Mouse (Mus musculus): ENCODE measurements around the gene Ifi214. TPM values are rescaled to one million over a fixed set of nuclear protein-coding genes. Genes with fewer than 3 reads are reported as not detected.
"Not testable (repeated sequence)": the region's sequence is repeated elsewhere in the genome, so short reads cannot be mapped to it uniquely, and the experiment has no call there.

Ifi214 gene
- polyA plus RNA-seq (2012; ENCODE audit: insufficient read depth, insufficient read length, missing spikeins), result 4.4 and 7.1 TPM in 2 replicates

DNA sequence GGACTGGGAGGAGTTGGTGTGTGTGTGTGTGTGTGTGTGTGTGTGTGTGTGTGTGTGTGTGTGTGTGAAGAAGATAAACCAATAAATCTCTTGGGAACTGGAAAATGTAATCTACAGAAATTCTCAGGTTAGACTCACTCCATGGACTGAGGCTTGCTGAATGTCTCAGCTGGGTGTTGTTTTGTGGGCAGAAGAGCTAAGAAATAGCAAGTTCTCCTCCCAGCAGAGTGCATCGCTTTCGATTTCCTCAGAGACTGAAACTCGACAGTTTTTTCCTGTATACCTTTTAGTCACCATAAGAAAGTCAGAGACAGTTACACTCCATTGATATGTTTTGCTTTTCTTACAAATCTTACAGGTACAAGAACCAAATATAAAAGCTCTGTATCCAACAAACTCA lies at the start of gene Ifi214:
Gene Ifi214, minus strand, starts transcription at position 167 of the 400 bp plus-strand sequence.
- H3K4me1 ChIP-seq (ENCODE audit: control insufficient read depth, insufficient read depth, low read length); H3K27ac ChIP-seq (ENCODE audit: insufficient read depth, low read depth, low read length); H3K4me3 ChIP-seq (ENCODE audit: insufficient read depth, low read length): not testable (repeated sequence)

DNA sequence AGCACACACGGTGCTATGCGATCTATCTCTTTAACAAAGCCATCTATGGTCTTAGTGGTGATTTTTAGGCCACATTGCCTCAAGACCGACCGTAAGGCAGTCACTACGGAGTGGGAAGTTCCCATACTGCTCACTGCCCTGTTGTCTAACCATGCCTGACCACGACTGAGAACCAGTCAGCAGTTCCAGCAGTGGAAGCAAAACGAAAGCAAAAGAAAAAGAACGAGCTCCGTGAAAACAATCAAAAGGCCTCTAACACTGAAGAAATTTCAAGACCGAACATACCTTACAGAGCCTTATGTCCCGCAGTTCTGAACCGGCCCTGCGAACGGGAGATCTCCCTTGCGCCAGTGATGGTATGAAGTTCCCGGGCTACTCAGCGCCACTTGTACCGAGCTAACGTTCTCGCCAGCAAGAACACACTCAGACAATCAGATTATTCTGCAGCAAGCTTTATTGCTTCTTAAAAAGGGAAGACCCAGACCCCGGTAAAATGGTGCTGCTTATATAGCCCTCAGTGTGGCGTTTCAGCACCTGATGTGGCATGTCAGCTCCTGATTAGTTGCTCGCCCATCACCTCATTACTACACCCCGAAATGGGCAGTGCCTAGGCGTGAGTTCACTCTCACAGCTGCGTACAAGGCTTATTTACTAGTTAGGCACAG lies 44.3 kb upstream of the Ifi214 start:
- no peak overlapping the region for H3K27ac ChIP-seq (ENCODE audit: insufficient read depth, low read depth, low read length)
- H3K4me3 ChIP-seq (ENCODE audit: insufficient read depth, low read length), result no peak overlapping the region
- TF ChIP-seq POLR2A (IDR thresholded peaks at IDR 0.05; ENCODE audit: borderline replicate concordance, low read depth, low read length), result no peak
- no peak for TF ChIP-seq CTCF (IDR thresholded peaks at IDR 0.05; ENCODE audit: low read depth, low read length)
- H3K4me1 ChIP-seq (ENCODE audit: control insufficient read depth, insufficient read depth, low read length), result no peaks in the 10 kb centered on the region

DNA sequence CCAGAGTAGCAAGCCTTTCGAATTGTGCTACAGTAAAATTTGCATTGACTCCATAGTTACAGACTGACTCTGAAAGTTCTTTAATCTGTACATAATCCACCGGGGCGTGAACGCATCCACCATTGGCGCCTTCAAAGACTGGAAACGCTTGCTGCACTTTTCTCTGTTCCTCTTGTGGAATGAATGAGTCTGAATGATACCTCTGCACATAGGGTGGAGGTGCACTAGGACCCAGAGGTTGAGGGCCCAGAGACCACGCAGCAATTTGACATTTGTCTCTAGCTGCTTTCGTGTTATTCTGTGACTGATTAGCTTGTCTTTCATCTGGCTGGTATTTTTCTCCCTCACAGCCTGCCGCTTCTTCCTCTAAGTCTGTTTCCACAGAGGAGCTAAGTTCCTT lies 43.3 kb upstream of the Ifi214 start:
- TF ChIP-seq CTCF (IDR thresholded peaks at IDR 0.05; ENCODE audit: low read depth, low read length) (no peak), POLR2A (IDR thresholded peaks at IDR 0.05; ENCODE audit: borderline replicate concordance, low read depth, low read length) (no peak)
- H3K4me1 ChIP-seq (ENCODE audit: control insufficient read depth, insufficient read depth, low read length), result no peaks in the 10 kb centered on the region
- H3K27ac ChIP-seq (ENCODE audit: insufficient read depth, low read depth, low read length), result no peak overlapping the region
- H3K4me3 ChIP-seq (ENCODE audit: insufficient read depth, low read length), result no peak overlapping the region

DNA sequence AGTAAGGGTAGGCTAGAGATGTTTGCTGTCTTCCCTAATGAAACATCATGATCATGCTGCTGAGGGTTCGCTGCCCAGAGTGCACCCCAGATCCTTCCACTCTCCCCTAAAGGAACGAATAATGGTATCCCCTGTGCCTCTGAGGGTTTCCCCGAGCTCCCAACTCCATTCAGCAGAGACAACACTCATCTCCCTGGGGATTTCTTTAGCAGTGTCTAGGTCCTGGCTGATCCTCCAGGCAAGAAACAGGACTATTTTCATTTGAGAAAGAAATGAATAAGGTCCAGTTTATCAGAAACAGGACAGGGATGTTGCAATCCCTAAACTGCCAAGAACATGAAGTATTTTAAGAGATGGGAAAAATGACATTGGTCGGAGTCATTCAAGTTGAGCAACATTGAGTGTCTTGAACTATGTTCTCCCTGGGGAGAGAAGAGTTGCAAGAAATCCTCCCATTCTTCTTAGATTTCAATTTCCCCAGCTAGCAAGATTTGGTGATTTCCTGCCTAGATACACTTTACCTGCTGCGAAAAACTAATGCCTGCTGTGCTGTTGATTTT lies 14.8 kb upstream of the Ifi214 start:
- not testable (repeated sequence) for H3K4me1 ChIP-seq (ENCODE audit: control insufficient read depth, insufficient read depth, low read length); H3K27ac ChIP-seq (ENCODE audit: insufficient read depth, low read depth, low read length); H3K4me3 ChIP-seq (ENCODE audit: insufficient read depth, low read length)

DNA sequence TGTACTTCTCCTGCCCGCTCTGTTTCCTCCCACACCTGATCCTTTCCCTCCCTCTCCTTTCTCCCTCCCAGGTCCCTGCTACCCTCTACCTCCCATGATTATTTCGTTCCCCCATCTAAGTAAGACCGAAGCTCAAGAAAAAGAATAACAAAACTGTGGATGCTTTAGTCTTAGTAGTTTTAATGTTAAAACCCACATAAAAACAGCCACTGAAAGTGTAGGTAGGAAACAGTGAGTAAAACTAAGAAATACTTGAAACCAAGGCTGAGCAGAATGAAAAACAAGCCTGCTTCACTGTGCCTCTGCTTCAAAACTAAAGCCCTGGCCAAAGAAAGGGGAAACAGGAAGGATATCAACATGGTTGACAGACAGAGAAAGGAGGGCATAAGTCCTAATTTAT lies 13.0 kb upstream of the Ifi214 start:
- H3K4me3 ChIP-seq (ENCODE audit: insufficient read depth, low read length); H3K4me1 ChIP-seq (ENCODE audit: control insufficient read depth, insufficient read depth, low read length); H3K27ac ChIP-seq (ENCODE audit: insufficient read depth, low read depth, low read length): not testable (repeated sequence)

DNA sequence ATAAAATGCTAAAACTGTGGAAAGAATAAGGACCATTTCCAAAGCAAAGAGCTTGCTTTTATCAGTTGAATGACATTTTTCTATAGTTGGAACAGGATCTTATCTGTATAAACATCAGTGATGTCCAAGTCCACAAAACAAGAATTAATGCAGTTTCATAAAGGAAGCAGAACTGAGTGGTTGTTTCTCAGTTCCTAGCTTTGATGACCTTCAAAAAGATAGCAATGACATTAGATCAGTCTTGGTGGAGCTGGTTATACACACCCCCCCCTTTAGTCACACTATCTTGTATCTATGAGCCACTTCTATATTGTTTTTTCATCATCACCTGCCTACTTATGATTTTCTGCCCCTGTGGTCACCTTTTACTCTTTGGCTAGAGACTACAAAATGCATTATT lies 14.3 kb downstream of the Ifi214 start:
- Histone ChIP-seq H3K27ac (ENCODE audit: insufficient read depth, low read depth, low read length) (no peak overlapping the region), H3K4me3 (ENCODE audit: insufficient read depth, low read length) (no peak overlapping the region), H3K4me1 (ENCODE audit: control insufficient read depth, insufficient read depth, low read length) (no peaks in the 10 kb centered on the region)
- TF ChIP-seq POLR2A (IDR thresholded peaks at IDR 0.05; ENCODE audit: borderline replicate concordance, low read depth, low read length), result no peak
- no peak for TF ChIP-seq CTCF (IDR thresholded peaks at IDR 0.05; ENCODE audit: low read depth, low read length)

DNA sequence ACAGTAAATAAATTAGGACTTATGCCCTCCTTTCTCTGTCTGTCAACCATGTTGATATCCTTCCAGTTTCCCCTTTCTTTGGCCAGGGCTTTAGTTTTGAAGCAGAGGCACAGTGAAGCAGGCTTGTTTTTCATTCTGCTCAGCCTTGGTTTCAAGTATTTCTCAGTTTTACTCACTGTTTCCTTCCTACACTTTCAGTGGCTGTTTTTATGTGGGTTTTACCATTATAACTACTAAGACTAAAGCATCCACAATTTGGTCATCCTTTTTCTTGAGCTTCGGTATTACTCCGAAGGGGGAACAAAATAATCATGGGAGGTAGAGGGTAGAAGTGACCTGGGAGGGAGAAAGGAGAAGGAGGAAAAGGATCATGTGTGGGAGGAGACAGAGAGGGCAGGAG lies 25.2 kb downstream of the Ifi214 start:
- H3K4me3 ChIP-seq (ENCODE audit: insufficient read depth, low read length); H3K4me1 ChIP-seq (ENCODE audit: control insufficient read depth, insufficient read depth, low read length); H3K27ac ChIP-seq (ENCODE audit: insufficient read depth, low read depth, low read length): not testable (repeated sequence)

DNA sequence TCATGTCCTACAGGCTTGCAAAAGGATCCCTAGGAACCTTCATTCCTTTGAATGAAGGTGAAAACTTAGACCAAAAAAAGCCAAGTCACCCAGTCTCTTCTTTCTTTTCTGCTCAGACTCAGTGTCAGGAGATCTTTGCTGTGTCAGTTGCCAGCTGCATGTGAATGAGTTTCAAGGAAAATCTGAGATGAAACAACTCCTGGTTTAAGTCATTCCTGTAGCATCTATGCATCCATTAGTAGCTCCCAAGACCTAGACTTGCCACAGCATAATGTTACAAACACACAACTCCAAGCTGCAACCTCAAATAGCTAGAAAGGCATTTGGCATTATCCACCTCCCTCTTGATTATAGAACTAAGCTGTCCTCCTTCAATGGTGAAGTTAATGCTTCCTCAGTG lies 44.3 kb downstream of the Ifi214 start:
- not testable (repeated sequence) for H3K4me1 ChIP-seq (ENCODE audit: control insufficient read depth, insufficient read depth, low read length); H3K27ac ChIP-seq (ENCODE audit: insufficient read depth, low read depth, low read length); H3K4me3 ChIP-seq (ENCODE audit: insufficient read depth, low read length)

DNA sequence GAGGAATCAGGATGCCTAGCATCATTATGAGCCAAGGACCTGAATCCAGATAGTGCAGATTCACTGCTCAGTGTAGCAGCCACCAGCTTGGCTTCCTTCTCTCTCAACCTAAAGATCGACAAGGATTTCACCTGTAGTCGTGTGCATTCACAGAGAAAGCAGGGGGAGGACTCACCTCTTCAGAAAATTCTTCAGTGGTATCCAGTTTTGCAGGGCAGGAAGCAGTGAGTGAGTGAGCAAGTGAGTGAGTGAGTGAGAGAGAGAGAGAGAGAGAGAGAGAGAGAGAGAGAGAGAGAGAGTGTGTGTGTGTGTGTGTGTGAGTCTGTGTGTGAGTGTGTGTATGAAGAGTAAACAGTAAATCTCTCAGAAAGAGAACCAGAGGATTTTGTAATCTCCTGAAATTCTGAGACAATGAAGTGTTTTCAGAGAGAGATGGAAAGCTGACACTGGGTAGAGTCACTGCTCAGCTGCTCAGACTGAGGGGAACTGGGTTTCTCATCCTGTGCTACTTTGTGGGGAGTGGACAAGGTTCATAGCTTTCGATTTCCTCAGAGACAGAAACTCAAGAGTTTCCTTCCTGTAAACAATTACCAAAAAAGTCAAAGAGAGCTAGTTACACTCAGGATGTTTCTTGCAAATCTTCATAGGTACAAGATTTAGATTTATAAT lies 44.8 kb downstream of the Ifi214 start, which contains the start of gene Ifi206:
Gene Ifi206, minus strand, starts transcription at position 230 of the 669 bp plus-strand sequence.
- not testable (repeated sequence) for H3K4me1 ChIP-seq (ENCODE audit: control insufficient read depth, insufficient read depth, low read length); H3K4me3 ChIP-seq (ENCODE audit: insufficient read depth, low read length); H3K27ac ChIP-seq (ENCODE audit: insufficient read depth, low read depth, low read length)

DNA sequence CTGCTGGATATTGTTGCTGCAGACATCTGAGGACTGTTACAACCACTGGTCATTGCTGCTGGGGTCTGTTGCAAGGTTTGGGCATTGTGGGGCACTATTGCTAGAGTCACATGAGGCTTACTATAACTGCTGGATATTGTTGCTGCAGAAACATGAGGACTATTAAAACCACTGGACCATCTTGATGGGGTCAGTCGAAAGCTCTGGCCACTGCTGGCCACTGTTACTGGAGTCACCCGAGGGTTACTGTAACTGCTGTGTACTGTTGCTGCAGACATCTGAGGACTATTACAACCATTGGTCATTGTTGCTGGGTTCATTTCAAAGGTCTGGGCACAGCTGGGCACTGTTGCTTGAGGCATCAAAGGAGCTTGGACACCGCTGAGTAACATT lies 54.6 kb downstream of the Ifi214 start:
- not testable (repeated sequence) for H3K27ac ChIP-seq (ENCODE audit: insufficient read depth, low read depth, low read length); H3K4me1 ChIP-seq (ENCODE audit: control insufficient read depth, insufficient read depth, low read length); H3K4me3 ChIP-seq (ENCODE audit: insufficient read depth, low read length)

DNA sequence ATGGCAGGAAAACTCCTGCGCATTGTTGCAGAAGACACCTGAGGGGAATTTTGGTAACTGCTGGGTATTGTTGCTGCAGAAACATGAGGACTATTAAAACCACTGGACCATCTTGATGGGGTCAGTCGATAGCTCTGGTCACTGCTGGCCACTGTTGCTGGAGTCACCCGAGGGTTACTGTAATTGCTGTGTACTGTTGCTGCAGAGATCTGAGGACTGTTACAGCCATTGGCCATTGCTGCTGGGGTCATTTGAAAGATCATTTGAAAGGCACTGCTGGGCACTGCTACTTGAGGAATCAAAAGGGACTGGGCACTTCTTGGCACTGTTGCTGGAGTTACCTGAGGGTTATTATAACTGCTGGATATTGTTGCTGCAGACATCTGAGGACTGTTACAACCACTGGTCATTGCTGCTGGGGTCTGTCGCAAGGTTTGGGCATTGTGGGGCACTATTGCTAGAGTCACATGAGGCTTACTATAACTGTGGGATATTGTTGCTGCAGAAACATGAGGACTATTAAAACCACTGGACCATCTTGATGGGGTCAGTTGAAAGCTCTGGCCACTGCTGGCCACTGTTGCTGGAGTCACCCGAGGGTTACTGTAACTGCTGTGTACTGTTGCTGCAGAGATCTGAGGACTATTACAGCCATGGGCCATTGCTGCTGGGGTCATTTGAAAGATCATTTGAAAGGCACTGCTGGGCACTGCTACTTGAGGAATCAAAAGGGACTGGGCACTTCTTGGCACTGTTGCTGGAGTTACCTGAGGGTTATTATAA lies 55.2 kb downstream of the Ifi214 start:
- not testable (repeated sequence) for H3K4me3 ChIP-seq (ENCODE audit: insufficient read depth, low read length); H3K27ac ChIP-seq (ENCODE audit: insufficient read depth, low read depth, low read length); H3K4me1 ChIP-seq (ENCODE audit: control insufficient read depth, insufficient read depth, low read length)

Other genes with a start within 250 kb of the Ifi214 start
- not detected in 2 replicates for gene Ackr1, start 202.2 kb downstream of the Ifi214 start, polyA plus RNA-seq (2012; ENCODE audit: insufficient read depth, insufficient read length, missing spikeins)
- gene Aim2, start 185.1 kb downstream of the Ifi214 start, polyA plus RNA-seq (2012; ENCODE audit: insufficient read depth, insufficient read length, missing spikeins), result 62.9 and 94.2 TPM in 2 replicates
- gene Cadm3, start 168.3 kb downstream of the Ifi214 start, polyA plus RNA-seq (2012; ENCODE audit: insufficient read depth, insufficient read length, missing spikeins), result not detected in 2 replicates
- gene Ifi206, start 44.9 kb downstream of the Ifi214 start, polyA plus RNA-seq (2012; ENCODE audit: insufficient read depth, insufficient read length, missing spikeins), result 17.7 and 19.1 TPM in 2 replicates
- 57.2 and 58.1 TPM in 2 replicates for gene Ifi213, start 63.3 kb upstream of the Ifi214 start, polyA plus RNA-seq (2012; ENCODE audit: insufficient read depth, insufficient read length, missing spikeins)
- gene Ifi209, start 95.0 kb upstream of the Ifi214 start, polyA plus RNA-seq (2012; ENCODE audit: insufficient read depth, insufficient read length, missing spikeins), result 73.8 and 83.9 TPM in 2 replicates
- gene Ifi208, start 137.7 kb upstream of the Ifi214 start, polyA plus RNA-seq (2012; ENCODE audit: insufficient read depth, insufficient read length, missing spikeins), result 6.7 and 7.9 TPM in 2 replicates
- gene Ifi207, start 205.8 kb upstream of the Ifi214 start, polyA plus RNA-seq (2012; ENCODE audit: insufficient read depth, insufficient read length, missing spikeins), result 257 and 281 TPM in 2 replicates
- gene Ifi204, start 231.0 kb upstream of the Ifi214 start, polyA plus RNA-seq (2012; ENCODE audit: insufficient read depth, insufficient read length, missing spikeins), result 232 and 235 TPM in 2 replicates